13 mouse cellular contexts compared by ENCODE assay signal in the genomic region with DNA sequence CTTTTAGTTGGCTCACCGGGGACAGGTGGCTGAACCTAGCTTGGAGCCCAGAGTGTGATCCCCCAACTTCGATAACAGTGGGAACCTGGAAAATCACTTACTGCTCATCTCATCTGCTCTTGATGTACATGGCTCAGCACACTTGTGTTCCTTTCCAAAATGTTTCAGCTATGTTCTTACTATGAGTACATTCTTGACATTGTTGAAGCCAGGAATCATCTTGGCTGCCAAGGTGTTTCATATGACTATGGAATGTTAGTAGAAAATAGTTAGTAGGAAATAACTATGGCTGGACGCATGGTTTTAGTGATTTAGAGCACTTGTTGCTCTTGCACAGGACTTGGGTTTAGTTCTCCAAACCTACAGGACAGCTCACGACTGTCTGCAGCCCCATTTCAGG.
"Had no signal": no experiment of that assay in that cellular context is flagged by ENCODE, and none has a peak within 500 bp of the region (broad histone marks: within the 10 kb centered on the region; RNA-seq: fewer than 3 reads in every experiment).

No protein-coding gene starts in this region.

- H3K4me3 ChIP-seq: left cerebral cortex, adult 2 months; limb, embryonic 12.5 days; midbrain, embryonic 10.5 days; myocyte; neural tube, embryonic 12.5 days had no signal

- H3K9ac ChIP-seq: limb, embryonic 12.5 days; liver, embryonic 14.5 days; neural tube, embryonic 12.5 days had no signal

- H3K4me2 ChIP-seq: limb, embryonic 12.5 days; neural tube, embryonic 12.5 days had no signal

- H3K36me3 ChIP-seq: midbrain, embryonic 10.5 days; neural tube, embryonic 12.5 days had no signal

- ATAC-seq: intestine, embryonic 16.5 days had no signal

- DNase-seq: kidney, adult 8-10 months; midbrain, embryonic 14.5 days; thymus, adult 18-20 months; thymus, postnatal 14 days had no signal

- H3K9me3 ChIP-seq: limb, embryonic 12.5 days; midbrain, embryonic 10.5 days; neural tube, embryonic 12.5 days had no signal

- H3K27ac ChIP-seq: kidney, postnatal 0 days; left cerebral cortex, adult 2 months; limb, embryonic 12.5 days; liver, embryonic 14.5 days; midbrain, embryonic 10.5 days; neural tube, embryonic 12.5 days; stomach, postnatal 0 days had no signal

- H3K27me3 ChIP-seq: limb, embryonic 12.5 days; neural tube, embryonic 12.5 days had no signal
